Mouse (Mus musculus) olfactory bulb, adult 2 months (tissue): ENCODE results near the gene Adgrd1. TPM values are rescaled to one million over a fixed set of nuclear protein-coding genes. Genes with fewer than 3 reads are reported as not detected.
"Not testable (repeated sequence)": the region's sequence is repeated elsewhere in the genome, so short reads cannot be mapped to it uniquely, and the experiment has no call there.

ENCODE experiments used
- H3K27ac ChIP-seq: fragments of 200-500 bp; 2 replicates; pipeline ENCODE4 v1.5.1; 2012; ENCODE audit warnings: low read depth, low read length; ENCODE audit not compliant: insufficient read depth
- H3K4me1 ChIP-seq: fragments of 200-500 bp; 2 replicates; pipeline ENCODE4 v1.6.1; 2012; ENCODE audit warnings: low read length; ENCODE audit not compliant: control insufficient read depth, insufficient read depth
- H3K4me3 ChIP-seq: fragments of 200-500 bp; 2 replicates; pipeline ENCODE4 v1.5.1; 2012; ENCODE audit warnings: mild to moderate bottlenecking, low read depth, low read length, moderate library complexity; ENCODE audit not compliant: insufficient read depth
- CTCF ChIP-seq: fragments of 200-500 bp; IDR thresholded peaks from 2 replicates; pipeline ENCODE4 v1.5.1; 2012; ENCODE audit warnings: low read depth, mild to moderate bottlenecking, low read length, moderate library complexity; ENCODE audit not compliant: insufficient read depth
- POLR2A ChIP-seq: fragments of 200-500 bp; IDR thresholded peaks from 2 replicates; pipeline ENCODE4 v1.6.1; 2012; ENCODE audit warnings: mild to moderate bottlenecking, low read depth, low read length, moderate library complexity; ENCODE audit not compliant: insufficient read depth
- WGBS: fragments of 180-500 bp; shearing (Covaris S2); methylation state at CpG from one replicate; pipeline ENCODE4 v1.1.7; 2018; 5-methylcytosine and 5-hydroxymethylcytosine counted together
- polyA plus RNA-seq: library from polyadenylated mRNA; stranded (reverse); fragments of >200 nt; gene quantifications from 2 replicates; pipeline ENCODE4 v1.2.4, GENCODE M21; 2012; ENCODE audit warnings: low replicate concordance; ENCODE audit not compliant: missing spikeins, insufficient read depth, insufficient read length

The Adgrd1 gene
- polyA plus RNA-seq, 1 experiment, result not detected

DNA sequence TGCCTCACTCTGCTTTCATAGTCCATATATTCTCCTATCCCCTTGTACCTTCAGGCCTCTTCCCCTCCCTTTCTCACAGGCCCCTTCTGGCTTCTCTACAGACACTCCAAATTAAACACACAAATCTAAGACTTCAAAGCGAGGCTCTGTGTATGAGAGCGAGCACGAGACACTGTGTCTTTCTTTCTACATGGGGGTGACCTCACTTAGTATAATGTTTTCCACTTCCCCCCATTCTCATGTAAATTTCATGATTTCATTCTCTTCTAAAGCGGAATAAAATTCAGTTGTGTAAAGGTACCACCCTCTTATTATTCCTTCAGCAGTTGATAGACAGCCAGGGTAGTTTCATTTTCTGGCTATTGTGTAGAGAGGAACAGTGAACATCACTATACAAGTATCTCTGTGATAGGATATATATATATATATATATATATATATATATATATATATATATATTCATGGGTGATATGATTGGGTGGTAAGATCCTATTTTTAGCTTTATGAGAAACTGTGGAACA is 21.1 kb downstream of the Adgrd1 start:
- 68% methylated on average over 4 of the region's 4 CpGs for WGBS
- Histone ChIP-seq H3K4me1 (peaks cover 8% of the 10 kb centered on the region), H3K27ac (no peak overlapping the region), H3K4me3 (no peak overlapping the region)
- TF ChIP-seq POLR2A, result no peak
- no peak for TF ChIP-seq CTCF

DNA sequence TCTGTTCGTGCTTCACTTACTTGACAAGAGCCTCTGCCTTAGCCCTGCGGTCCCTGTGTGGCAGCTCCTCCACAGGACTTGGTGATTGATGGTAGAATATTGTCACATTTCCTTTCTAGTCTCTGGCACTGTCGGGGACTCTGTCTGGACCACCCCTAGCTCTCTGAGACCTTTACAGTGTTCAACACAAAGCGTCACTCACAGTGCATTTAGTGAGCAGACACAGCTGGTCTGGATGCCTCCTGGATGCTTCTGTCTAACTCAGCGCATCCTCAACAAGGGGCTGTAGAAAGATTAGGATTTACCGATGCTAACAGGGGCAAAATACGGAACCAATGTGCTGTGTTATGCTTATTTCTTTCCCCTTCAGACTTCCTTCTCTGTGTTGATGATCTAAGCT is 22.0 kb downstream of the Adgrd1 start:
- 81% methylated on average over 7 of the region's 7 CpGs for WGBS
- Histone ChIP-seq H3K4me3 (no peak overlapping the region), H3K27ac (no peak overlapping the region), H3K4me1 (peaks cover 8% of the 10 kb centered on the region)
- no peak for TF ChIP-seq CTCF
- TF ChIP-seq POLR2A, result no peak

DNA sequence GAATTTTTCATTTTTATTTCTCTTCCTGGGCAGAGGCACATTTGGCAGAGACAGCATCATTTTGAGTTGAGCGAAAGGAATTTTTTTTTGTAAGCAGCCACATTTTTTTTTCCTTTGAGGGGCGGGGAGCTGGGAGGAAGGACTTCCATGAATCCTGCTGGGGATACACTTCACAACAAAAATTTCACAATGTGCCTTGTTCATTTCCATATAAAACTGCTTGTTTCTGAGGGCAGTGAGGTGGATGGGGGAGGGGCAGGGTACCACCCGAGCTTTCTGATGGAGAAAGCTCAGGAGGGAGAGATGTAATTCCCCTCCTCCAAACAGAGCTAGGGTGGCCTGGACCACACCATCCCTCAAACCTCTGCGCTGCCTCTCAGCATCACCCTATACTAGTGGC is 22.6 kb downstream of the Adgrd1 start:
- Histone ChIP-seq H3K27ac (no peak overlapping the region), H3K4me1 (peaks cover 4% of the 10 kb centered on the region), H3K4me3 (no peak overlapping the region)
- WGBS, result 74% methylated on average over 4 of the region's 4 CpGs
- TF ChIP-seq CTCF, result no peak
- TF ChIP-seq POLR2A, result no peak

DNA sequence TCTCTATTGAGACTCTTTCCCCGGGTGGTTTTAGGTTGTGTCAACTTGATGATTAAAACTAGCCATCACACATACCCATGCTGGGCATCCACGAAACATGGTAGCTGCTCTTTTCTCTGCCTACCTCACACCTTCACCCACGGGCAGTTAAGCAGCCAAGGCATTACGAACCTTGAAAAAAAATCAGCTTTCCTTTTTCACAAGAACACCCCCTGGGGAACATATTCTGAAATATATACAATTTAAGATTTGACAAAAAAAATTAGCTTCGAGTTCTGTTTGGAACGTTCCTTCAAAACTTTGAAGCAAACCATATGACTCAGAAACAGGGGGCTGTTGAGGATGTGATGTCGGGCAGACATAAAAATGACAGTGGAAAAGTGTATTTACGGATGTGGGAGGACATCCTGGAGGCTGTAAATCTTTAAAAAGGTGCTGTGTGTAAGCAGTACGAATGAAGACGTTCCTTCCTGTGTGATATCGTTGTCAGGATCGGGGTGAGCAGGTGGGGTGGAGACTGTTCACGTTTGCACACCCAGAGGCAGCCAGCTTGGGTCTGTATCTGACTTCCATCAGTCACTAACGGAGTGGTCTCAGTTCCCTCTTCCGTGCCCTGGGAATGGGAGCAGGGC is 25.2 kb downstream of the Adgrd1 start:
- no peak for TF ChIP-seq POLR2A
- TF ChIP-seq CTCF, result no peak
- Histone ChIP-seq H3K27ac (no peak overlapping the region), H3K4me3 (no peak overlapping the region), H3K4me1 (no peaks in the 10 kb centered on the region)
- WGBS, result 90% methylated on average over 15 of the region's 15 CpGs

DNA sequence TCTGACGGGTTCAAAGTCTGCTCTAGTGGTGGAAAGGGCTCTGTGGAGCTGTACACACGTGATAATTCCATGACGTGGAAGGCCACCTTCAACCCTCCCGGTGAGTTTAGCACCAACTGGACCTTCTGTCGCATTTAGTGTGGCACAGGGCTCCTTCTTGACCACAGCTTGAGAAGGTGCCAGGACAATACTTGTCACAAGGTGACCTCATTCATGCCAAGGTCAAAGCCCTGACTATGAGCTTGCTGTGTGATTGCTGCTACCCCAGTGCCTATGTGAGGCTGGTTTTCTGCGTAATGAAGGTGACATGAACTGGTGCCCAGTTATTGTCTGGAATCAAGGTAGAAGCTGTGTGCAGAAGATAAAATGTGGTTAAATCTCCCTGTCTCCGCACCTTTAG is 25.9 kb downstream of the Adgrd1 start:
- no peaks in the 10 kb centered on the region for H3K4me1 ChIP-seq
- H3K4me3 ChIP-seq, result no peak overlapping the region
- 95% methylated on average over 7 of the region's 7 CpGs for WGBS
- no peak for TF ChIP-seq CTCF
- no peak for TF ChIP-seq POLR2A
- no peak overlapping the region for H3K27ac ChIP-seq

DNA sequence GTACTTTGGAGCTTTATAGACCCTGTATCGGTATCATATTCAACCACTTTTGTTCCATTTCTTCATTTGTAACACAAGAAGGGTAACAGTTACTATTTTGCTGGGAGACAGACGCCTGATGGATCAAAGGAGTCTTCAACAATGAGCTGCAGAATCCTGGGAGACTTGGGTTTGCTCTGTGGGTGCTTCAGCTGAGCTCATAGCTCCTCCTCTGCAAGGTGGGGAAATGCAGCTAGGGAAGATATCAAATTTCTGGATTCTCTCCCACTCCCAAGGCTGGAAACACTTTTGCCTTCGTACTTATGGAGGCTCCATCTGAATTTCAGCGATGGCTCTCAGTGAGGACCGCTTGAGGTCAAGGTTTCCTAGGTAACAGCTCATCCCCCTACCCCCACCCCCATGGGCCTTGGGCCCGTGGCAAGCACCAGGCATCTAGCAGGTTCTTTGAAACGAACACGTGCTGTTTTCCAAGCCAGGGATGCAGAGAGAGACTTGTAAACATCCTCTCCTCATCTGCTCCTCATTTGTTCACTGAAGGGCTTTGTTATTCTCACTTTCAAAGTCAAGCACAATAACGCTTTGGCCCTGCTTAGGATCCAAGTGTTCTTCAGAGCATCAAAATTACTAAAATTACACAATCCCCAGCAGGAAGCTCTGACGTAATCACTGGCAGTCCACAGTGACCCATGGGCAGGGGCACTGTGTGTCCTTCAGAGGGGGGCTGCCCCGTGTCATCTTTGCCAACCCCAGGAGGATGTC is 27.7 kb downstream of the Adgrd1 start:
- TF ChIP-seq CTCF, result no peak
- no peak for TF ChIP-seq POLR2A
- 50% methylated on average over 11 of the region's 11 CpGs for WGBS
- no peak overlapping the region for H3K27ac ChIP-seq
- H3K4me3 ChIP-seq, result no peak overlapping the region
- H3K4me1 ChIP-seq, result no peaks in the 10 kb centered on the region

DNA sequence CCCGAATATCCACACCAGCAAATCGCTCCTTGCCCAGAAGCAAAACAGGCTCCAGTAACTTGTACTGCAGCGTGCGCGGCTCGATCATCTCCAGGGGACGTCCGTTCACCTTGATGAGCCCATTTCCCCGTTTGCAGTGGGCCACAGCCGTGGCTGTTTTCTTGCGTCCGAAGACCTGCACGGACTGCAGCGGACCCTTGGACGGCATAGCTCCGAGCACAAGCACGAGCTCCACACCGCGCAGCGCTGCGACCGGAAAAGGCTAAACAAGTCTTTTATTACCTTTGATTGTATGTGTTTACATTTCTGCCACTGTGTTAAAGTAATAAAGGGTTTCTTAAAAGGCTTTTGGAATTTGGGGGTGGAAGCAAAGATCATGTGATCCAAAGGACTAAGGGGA is 31.8 kb downstream of the Adgrd1 start:
- WGBS, result 97% methylated on average over 22 of the region's 22 CpGs
- H3K27ac ChIP-seq, result not testable (repeated sequence)

DNA sequence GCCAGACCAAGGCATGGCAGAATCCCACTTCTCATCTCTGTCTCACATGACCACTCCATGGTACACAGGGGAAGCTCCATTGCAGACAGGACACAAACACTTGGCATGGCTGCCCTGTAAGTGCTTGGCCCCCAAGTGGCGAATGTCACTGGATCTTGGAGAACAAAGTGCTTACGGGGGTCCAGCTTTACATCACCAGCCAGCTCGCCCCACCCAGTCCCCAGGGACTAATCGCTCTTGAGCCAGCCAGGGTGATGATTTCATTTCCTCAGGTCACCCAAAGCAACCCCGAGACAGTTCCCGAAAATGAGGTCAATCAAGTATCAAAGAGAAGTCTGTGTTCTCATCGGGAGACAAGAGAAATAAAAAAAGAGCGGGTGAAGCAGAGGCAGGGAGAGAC is 33.8 kb downstream of the Adgrd1 start:
- 92% methylated on average over 8 of the region's 8 CpGs for WGBS
- TF ChIP-seq CTCF (no peak), POLR2A (no peak)
- Histone ChIP-seq H3K4me1 (peaks cover 3% of the 10 kb centered on the region; the same call in 1 of the 2 replicates), H3K27ac (no peak overlapping the region), H3K4me3 (no peak overlapping the region)

More for the DNA sequence above, 31.8 kb downstream of the Adgrd1 start:
- H3K4me3 ChIP-seq, H3K4me1 ChIP-seq: not testable (repeated sequence)

DNA sequence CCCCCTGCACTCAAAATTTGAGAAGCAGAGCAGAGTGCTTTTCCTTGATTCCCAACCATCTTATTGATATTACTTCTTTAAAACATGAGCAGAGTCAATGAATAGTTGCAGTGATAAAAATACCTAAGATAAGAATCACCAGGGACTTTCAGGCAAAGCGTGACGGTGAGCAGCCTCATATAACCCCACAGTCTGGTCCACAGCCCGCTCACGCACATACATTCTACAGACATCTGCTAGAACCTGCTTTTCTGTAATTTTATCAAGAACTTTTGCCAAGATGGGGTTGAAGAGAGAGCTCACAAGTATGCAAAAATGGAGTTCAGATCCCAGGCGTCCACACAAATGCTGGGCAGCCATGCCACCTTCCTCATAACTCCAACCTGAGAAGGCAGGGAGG is 40.9 kb downstream of the Adgrd1 start:
- Histone ChIP-seq H3K4me3 (no peak overlapping the region), H3K4me1 (no peaks in the 10 kb centered on the region), H3K27ac (no peak overlapping the region)
- 92% methylated on average over 5 of the region's 5 CpGs for WGBS
- TF ChIP-seq POLR2A (no peak), CTCF (no peak)

DNA sequence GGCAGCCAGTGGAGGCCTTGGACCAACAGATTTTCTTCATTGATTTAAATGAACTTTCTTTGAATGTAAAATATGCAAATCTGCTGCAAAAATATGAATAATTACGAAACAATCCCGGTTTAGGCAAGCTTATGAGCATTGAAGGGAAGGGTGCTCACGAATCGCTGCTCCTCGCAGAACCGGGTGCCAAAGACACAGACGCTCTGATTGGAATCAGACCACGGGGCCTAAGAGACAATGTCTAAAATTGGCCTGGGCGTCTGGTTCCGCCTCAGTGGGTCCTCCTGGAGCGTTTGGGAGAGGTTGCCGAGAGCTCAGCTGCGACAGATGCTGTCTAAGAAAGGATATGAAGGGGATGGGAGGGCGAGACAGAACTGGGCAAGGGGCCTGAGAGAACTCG is 42.0 kb downstream of the Adgrd1 start:
- no peak for TF ChIP-seq POLR2A
- TF ChIP-seq CTCF, result no peak
- H3K4me1 ChIP-seq, result peaks cover 5% of the 10 kb centered on the region; the same call in 1 of the 2 replicates
- no peak overlapping the region for H3K27ac ChIP-seq
- no peak overlapping the region for H3K4me3 ChIP-seq
- WGBS, result 65% methylated on average over 15 of the region's 15 CpGs
